Mouse (Mus musculus): Measurements from ENCODE around the gene Zar1l.
A peak's percentile ranks its signal among the peaks of the same experiment; 100 is the strongest.
"Not testable (repeated sequence)": the region's sequence is repeated elsewhere in the genome, so short reads cannot be mapped to it uniquely, and the experiment has no call there.

The Zar1l gene

GRCm38 (mm10) chr5:150518064-150518463 is at the start of gene Zar1l:
Gene Zar1l, minus strand, starts transcription at chr5:150518164.
- DNase-seq (ENCODE audit: low read depth, low spot score), result no peak

- no peak for DNase-seq (ENCODE audit: low read depth, low spot score)
Observed at GRCm38 (mm10) chr5:150566971-150567370, 49.0 kb upstream of the Zar1l start.

GRCm38 (mm10) chr5:150566226-150566625 is 48.3 kb upstream of the Zar1l start:
- DNase-seq (ENCODE audit: low read depth, low spot score), result peak; percentile 78

- DNase-seq (ENCODE audit: low read depth, low spot score), result no peak
Observed at GRCm38 (mm10) chr5:150564426-150564825, 46.5 kb upstream of the Zar1l start.

GRCm38 (mm10) chr5:150561783-150562182 is 43.8 kb upstream of the Zar1l start:
- no peak for DNase-seq (ENCODE audit: low read depth, low spot score)

GRCm38 (mm10) chr5:150561376-150561775 is 43.4 kb upstream of the Zar1l start:
- DNase-seq (ENCODE audit: low read depth, low spot score), result no peak

- no peak for DNase-seq (ENCODE audit: low read depth, low spot score)
Observed at GRCm38 (mm10) chr5:150560851-150561250, 42.9 kb upstream of the Zar1l start.

GRCm38 (mm10) chr5:150559519-150560103 is 41.6 kb upstream of the Zar1l start:
- no peak for DNase-seq (ENCODE audit: low read depth, low spot score)

- peak; percentile 24 for DNase-seq (ENCODE audit: low read depth, low spot score)
Observed at GRCm38 (mm10) chr5:150551637-150552036, 33.7 kb upstream of the Zar1l start.

GRCm38 (mm10) chr5:150543184-150543583 is 25.2 kb upstream of the Zar1l start:
- no peak for DNase-seq (ENCODE audit: low read depth, low spot score)

- DNase-seq (ENCODE audit: low read depth, low spot score), result no peak
Observed at GRCm38 (mm10) chr5:150541302-150541701, 23.3 kb upstream of the Zar1l start.

- DNase-seq (ENCODE audit: low read depth, low spot score), result no peak
Observed at GRCm38 (mm10) chr5:150525239-150525638, 7.3 kb upstream of the Zar1l start.

GRCm38 (mm10) chr5:150522867-150523234 is 4.9 kb upstream of the Zar1l start:
- DNase-seq (ENCODE audit: low read depth, low spot score), result peak; percentile 2

- peak; percentile 60 for DNase-seq (ENCODE audit: low read depth, low spot score)
Observed at GRCm38 (mm10) chr5:150521937-150522866, 4.2 kb upstream of the Zar1l start, which contains the start of gene Brca2. Gene Brca2, plus strand, starts transcription at chr5:150522630.

- no peak for DNase-seq (ENCODE audit: low read depth, low spot score)
Observed at GRCm38 (mm10) chr5:150519551-150519950, 1.6 kb upstream of the Zar1l start.

GRCm38 (mm10) chr5:150514027-150514426 is 3.9 kb downstream of the Zar1l start:
- no peak for DNase-seq (ENCODE audit: low read depth, low spot score)

- no peak for DNase-seq (ENCODE audit: low read depth, low spot score)
Observed at GRCm38 (mm10) chr5:150513264-150513663, 4.7 kb downstream of the Zar1l start.

- no peak for DNase-seq (ENCODE audit: low read depth, low spot score)
Observed at GRCm38 (mm10) chr5:150510451-150511225, 7.3 kb downstream of the Zar1l start.

GRCm38 (mm10) chr5:150495792-150496191 is 22.2 kb downstream of the Zar1l start:
- DNase-seq (ENCODE audit: low read depth, low spot score), result no peak

GRCm38 (mm10) chr5:150491573-150492173 is 26.3 kb downstream of the Zar1l start:
- not testable (repeated sequence) for DNase-seq (ENCODE audit: low read depth, low spot score)

GRCm38 (mm10) chr5:150490821-150491220 is 27.1 kb downstream of the Zar1l start:
- DNase-seq (ENCODE audit: low read depth, low spot score), result no peak

- DNase-seq (ENCODE audit: low read depth, low spot score), result no peak
Observed at GRCm38 (mm10) chr5:150490285-150490684, 27.7 kb downstream of the Zar1l start.
